Mouse (Mus musculus) retina, postnatal 7 days (tissue): ENCODE results near the gene Ppp2r3c.
"Not testable (repeated sequence)": the region's sequence is repeated elsewhere in the genome, so short reads cannot be mapped to it uniquely, and the experiment has no call there.

Experiments used
- DNase-seq: peaks from one replicate; pipeline ENCODE4 v3.0.0-alpha.2; 2012; ENCODE audit warnings: low read depth, low spot score

Gene Ppp2r3c

DNA sequence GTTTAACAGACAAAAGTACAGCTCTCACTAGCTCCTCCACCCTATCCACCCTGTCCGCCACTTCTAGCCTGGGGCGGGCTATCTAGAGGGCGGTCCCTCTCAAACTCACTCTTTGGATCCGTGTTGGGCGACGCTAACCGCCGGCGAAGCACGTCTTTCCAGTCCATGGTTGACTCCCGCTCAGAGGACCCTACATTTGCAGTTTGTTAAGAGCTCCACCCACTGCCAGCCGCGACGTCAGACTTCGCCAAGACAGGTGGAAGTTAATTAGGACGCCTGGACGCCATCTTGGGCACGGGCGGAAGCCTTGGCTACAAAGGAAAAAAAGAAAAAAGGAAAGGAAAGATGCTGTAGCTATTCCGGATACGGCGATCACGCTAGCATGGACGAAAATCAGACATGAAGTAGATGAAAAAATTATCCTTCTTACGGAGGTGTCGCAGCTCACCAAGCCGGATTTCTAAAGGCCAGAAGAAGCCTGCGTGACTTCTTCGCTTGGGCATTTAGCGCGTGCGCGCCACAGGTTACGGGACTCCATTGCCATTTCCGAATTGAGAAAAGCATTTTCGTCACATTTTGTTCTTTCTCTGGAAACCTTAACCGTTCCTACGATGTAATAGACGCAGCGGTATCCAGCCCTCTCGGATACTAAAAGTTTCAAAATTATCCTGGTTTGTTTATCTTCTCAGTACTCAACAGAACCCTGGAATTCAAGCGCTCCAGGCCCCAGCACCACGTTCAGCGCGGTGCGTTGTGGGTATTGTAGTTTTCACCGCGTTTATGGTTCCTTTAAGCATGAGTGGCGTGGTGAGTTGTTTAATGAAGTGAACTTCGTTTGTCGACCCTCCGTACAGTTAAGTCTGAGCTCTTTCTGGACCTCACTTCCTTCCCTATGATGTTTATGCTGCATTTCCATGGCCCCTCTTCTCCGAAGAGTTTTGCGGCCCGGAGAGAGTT is at the start of gene Ppp2r3c:
Gene Ppp2r3c (minus strand): TSS at position 514 of the 957 bp plus-strand sequence.
- DNase-seq = peak; percentile 85

DNA sequence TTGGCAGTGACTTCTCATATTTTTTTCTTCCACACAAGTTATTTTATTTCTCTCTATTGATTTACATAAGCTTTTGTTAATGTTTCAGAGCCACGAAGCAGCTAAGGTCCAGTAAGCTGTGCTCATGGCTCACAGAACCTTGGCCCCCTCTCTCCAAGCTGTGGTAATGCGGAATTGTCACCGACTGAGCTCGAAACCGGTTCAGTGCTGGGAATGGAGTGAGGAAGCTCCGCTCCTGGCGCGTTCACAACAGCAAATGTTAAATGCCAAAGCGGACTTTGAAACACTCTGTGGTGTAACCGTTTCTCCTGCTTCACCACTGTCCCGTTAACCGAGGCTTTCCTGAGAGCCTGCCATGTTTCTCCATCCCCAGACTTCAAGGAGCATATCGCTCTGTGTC is 41.8 kb upstream of the Ppp2r3c start:
- DNase-seq = peak; percentile 4

DNA sequence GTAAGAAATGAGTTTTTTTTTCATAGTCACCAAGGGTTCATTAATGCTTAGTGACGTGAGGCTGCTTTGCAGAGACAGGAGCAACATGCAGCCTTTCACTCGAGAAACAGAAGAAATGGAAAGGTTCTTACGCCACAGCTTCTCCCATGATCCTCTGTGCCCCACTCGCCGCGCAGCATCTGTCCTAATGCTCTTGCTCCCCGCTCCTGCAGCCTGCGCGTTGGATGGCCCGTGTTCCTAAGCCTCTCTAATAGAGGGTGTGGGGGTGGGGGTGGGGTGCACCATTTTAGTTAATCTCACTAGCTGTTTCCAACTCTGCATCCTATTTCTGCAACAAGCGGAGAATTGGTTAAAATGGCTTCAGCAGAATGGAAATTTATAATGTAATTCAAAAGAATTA is 41.2 kb upstream of the Ppp2r3c start:
- DNase-seq = peak; percentile 4

DNA sequence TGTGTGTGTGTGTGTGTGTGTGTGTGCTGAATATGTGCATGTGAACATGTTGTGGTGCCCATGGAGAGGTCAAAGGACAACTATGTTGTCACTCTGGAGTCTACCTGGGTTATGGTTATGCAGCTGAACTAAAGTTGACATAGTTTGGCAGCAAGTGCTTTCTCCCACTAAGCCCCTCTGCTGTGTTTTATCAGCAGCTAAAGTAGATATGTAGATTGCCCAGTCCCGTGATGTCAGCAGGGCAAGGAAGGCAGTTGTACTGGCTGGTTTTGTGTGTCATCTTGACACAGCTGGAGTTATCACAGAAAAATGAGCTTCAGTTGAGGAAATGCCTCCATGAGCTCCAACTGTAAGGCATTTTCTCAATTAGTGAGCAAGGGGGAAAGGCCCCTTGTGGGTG is 40.2 kb upstream of the Ppp2r3c start:
- DNase-seq = not testable (repeated sequence)

DNA sequence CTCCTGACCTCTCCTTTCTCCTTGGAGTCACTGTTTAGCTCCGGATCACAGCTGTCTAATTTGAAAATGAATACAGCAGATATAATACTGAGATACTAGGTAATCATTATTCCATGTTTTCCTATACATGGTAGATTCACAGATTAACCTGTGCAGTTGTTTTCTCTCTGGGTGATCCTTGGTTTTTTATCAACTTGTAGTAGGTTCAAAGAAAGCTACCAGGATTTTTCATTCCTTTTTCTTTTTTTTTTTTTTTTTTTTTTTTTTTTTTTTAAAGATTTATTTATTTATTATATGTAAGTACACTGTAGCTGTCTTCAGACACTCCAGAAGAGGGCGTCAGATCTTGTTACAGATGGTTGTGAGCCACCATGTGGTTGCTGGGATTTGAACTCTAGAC is 35.7 kb upstream of the Ppp2r3c start:
- DNase-seq = not testable (repeated sequence)

DNA sequence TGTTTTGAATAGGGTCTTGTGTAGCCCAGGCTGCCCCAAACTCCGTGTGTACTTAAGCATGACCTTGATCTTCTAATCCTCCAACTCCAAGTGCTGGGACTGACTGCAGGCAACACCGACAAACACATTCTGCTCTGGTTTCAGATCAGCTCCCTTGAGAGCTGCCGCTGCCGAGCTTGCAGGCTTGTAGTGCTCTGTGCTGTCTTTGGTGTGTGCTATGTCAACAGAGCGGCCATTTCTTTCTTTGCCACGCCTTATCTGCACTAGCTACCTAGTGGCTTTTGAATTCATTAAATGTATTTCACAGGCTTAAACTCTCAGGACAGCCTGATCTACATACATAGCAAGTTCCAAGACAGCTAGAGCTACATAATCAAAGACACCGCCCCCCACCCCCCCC is 30.9 kb upstream of the Ppp2r3c start:
- no peak for DNase-seq

DNA sequence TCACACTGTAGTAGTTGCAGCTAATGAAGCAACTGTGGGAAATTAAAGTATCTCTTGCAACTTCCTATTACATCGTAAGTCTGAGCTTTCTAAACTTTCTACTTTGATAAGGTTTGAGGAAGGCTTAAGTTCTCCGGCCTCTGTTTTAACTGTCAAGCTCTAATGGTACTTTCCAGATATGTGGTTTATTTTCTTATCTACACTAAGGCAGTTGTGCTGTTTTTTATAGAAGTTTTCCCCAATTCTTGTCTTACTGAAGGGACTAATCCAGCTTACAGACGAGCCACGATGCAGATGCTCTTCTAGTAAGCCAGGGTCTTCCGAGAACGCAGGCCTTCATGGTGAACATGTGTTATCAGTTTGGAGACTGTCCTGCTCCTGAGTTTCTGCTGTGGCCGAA is 26.6 kb upstream of the Ppp2r3c start:
- no peak for DNase-seq

DNA sequence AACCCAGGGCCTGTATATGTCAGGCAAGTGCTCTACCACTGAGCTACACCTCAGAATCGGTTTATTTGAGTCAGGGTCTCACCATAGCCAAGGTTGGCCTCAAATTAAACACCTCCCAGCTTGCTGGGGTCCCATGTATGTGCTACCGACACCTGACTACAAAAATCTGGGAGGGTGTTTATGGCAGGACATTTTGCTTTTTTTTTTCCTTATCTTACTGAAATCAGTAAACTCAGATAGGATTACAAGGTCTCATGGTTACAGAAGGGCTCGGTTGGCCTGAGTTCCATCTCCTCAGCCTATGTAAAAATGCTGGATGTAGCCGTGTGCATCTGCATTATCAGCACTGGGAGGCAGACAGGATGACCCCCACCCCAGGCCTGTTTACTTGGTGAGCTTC is 26.0 kb upstream of the Ppp2r3c start:
- no peak for DNase-seq

DNA sequence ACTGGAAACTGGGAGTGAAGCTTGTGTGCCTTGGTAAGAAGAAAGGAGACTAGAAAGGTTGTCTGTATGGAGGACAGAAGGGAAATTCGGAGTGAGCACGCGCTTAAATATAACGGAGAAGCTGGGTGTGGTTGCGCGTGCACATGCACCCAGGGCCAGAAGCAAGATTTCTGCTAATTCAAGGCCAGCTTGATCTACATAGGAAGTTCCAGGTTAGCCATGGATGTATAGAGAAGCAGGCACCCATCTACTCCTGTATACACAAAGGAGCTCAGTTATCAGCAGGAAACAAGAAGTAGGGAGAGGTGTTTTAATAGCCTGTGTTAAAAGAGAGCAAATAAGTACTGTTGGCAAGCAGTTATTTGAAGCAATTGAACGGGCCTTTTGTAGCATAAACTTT is 22.9 kb upstream of the Ppp2r3c start:
- DNase-seq = no peak

DNA sequence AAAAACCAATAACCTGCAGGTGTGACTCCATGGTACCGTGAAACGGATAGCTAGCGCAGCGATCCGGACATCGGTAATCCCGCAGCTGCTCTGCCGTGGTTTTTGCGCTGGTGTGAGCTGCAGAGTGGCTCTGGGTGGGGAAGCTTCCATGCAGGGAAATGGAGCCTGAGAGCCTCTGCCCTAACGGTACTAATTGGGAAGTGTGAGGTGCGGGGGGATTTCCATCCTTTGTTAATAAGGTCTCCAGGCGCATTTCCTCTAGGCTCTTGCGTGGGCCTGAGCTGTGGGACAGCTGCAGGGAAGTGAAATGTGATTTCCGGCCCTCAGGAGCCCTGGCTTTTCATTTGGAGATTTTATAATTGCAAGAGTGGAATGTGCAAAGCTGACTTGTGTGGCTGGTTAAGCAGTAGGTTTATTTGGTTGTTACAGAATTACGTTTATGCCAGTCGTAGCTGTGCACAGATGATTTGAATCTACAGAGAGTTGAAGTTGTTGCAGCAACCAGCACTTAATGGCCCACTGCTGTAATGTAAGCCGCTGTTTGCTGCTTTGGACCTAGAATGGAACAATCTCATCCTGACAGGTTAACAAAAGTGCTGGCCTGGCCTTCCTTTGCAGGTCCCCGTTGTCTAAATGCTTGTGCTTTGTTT is 19.0 kb upstream of the Ppp2r3c start:
- DNase-seq = no peak

DNA sequence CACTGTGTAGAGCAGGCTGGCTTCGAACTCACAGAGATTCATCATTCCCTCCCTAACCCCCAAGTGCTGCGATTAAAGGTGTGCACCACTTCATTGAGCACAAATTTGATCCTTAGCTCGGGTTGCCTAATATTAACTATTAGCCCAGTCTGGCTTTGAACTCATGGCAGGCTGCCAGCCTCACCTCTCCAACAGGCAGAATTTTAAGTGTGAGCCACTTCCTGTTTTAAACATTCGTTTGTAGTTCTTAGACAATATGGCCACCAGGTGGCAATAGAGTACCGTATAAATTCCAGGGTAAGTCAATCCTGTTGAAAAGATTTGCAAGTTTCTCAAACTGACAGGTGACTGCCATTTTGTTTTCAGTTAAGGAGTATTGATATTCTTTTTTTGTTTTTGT is 12.4 kb upstream of the Ppp2r3c start:
- peak; percentile 68 for DNase-seq

DNA sequence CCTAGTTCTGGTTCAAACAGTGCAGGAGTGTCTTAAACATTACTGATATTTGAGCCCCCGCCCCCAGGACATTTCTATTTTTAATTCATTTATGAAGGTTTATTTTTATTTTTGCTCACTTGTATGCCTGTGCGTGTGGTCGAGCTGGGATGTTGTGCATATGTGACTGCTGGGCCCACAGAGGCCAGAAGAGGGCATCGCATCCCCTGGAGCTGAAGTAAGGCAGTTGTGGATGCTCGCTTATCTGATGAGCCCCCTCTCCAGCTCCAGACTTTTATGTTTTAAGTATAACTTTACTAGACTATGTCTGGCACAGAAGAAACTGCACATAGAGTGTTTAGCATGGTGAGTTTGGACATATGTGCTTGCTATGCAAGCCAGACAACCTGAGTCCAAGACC is 11.1 kb upstream of the Ppp2r3c start:
- DNase-seq = no peak

DNA sequence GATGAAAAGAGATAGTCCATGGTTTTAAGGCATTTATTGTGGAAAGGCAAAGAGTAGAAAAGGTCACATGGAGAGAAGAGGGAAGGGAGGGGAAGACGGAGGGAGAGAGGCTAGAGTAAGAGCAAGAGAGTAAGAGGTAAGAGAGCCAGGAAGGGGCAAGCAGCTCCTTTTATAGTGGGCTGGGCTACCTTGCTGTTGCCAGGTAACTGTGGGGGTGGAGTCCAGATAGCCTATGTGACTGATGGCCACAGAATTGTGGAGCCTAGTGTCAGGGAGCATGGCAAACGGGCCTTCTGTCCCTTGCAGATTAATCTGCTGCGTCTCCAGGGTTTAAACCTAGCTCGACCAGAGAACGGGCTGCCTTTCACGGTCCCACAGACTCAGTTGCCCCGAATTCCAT is 9.0 kb upstream of the Ppp2r3c start:
- no peak for DNase-seq

DNA sequence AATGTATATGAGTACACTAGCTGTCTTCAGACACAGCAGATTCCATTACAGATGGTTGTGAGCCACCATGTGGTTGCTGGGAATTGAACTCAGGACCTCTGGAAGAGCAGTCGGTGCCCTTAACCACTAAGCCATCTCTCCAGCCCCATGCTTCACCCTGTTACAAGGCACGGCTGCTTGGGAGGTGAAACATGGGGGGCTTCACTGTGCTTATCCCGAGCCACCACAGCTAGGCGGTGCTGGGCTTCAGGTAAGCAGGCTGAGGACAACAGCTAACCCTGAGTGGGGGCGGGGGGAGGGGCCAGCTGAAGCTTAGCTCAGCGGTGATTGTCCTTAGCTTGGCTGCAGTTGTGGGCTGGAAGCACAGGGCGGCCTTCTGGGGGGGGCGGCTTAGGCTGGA is 6.7 kb upstream of the Ppp2r3c start:
- no peak for DNase-seq

DNA sequence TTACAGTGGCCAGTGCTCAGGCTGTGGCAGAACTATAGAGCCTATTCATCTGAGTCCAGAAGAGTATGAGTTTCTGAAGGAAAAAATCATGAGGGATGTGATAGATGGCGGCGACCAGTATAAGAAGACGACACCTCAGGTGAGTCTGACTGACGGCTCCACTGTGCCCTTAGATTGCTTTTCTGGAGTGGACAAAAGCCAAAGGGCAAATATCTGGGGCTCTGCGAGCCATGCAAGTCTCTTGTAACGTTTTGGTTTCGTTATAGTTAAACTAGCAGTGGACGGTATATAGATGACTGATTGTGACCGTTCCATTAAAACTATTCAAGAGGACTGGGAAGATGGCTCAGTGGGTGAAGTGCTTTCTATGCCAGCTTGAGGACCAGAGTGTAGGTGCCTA is 5.9 kb upstream of the Ppp2r3c start:
- no peak for DNase-seq

DNA sequence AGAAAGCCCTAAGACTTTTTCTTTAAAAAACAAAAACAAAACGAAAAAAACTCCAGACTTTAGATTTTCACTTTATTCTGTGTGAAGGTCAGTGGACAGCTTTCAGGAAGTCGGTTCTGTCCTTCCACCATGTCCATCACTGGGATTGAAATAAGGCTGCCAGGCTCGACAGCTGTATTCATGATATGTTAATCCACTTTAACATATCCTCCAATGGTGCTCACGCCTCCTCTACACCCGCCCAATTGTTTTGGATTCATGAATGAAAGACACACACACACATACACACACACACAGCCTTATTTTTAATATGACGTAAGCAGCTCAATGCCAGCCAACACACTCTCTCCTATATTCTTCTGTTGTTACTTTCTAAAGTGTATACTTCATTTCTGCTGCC is 4.8 kb upstream of the Ppp2r3c start:
- no peak for DNase-seq

DNA sequence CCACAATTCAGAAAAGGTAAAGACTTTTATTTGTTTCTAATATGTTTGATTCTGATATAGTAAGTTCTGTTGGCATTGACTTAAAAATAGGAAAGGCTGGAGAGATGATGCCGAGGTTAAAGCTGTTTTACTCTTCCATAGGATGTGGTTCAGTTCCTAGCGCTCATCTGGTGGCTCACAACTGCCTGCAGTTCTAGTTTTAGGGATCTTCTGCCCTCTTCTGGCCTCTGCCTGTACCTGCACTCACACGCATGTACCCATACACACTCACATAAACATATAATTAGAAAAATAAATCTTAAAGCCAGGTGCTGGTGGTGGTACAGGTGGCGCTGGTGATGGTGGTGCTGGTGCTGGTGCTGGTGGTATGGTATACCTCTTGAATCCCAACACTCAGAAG is 3.6 kb upstream of the Ppp2r3c start:
- no peak for DNase-seq

DNA sequence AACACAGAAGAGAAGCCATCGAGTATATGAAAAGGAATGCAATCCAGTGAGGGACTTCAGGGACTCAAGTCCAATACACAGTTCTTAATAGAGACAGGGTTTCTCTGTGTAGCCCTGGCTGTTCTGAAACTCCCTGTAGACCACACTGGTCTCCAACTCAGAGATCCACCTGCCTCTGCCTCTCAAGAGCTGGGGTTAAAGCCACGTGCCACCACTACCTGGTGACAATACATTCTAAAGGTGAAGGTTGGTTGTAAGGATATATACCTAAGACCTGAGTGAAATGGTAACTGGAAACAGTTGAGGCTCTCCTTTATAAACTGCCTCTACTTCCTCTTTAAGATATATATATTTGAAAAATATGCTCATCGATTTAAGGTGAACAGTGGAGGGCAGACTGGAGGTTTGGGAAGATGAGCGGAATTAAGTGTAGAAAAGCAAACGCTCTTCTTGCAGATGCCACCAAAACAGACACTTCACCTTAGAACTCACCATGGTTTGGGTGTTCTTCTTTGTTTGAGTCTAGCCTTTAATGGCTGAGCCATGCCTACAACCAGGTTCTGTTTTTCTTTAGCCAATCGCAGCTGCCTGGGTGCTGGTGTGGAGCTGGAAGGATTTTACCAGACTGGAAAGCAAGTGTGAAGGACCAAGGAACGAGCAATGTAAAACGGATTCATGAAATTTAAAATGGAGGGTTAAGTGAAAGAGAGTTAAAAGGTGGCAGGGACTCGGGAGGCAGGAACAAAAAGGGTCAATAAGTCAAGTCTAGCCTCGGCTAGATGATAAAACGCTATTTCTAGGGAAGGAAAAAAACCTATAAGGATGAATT is 1.1 kb downstream of the Ppp2r3c start:
- no peak for DNase-seq

DNA sequence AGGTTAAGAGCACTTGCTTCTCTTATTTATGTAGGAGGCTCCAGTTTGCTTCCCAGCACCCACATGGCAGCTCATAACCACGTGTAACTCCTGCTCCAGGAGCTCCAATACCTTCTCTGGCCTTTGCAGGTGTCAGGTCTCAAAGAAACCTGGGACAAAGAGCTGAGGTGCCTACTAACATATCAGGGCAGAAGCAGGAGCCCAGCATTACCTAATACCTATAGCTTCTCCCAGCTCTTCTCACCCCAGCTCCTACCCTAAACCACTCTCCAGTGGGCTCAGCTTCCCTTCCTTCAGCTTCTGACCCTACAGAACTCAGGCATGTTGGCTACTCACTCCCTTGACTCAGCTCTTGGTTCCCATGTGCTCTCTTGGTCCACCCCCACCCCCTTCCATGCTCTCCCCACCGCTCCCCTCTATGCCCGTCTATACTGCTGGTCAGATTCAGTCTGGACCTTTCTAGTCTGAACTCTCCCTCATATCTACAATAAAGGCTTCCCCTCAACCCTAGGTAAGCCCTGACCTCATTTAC is 1.9 kb downstream of the Ppp2r3c start:
- no peak for DNase-seq

DNA sequence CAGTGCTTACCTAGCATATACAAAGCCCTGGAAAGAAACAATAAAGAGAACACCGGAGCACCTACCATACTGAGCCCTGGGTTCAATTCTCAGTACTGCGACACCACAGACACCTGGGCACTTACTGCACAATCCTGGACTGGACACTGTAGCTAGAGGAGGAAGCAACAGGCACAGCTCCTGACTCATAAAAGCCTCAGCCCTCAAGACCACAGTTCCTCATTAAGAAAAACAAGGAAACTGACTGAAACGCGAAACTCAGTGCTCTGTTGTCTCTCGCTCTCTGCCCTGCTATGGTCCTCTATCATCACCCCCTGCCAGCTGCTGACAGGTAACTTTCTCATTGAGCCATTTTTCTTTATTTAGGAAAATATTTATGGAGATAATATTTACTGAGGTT is 3.5 kb downstream of the Ppp2r3c start, which contains the start of gene 1110008L16Rik:
Gene 1110008L16Rik (plus strand): TSS at position 242 of the 400 bp plus-strand sequence.
- DNase-seq = no peak

DNA sequence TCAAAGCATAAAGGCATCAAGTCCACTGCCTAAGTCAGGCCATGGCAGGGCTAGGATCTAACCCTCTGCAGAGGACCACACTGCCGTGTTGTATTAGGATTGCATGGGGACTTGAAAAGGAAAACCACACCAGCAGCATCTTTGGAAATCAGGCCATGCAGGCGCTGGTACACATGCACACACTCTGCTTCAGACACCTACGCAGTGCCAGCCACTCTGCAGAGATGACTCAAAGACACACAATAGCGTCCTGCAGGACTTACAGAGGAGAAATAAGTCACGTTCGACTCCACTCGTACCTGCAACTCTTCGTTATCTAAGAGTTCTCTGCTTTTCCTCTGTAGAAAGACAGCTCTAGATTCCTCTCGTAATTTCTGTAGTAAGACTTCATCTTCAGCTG is 4.7 kb downstream of the Ppp2r3c start:
- DNase-seq = no peak

DNA sequence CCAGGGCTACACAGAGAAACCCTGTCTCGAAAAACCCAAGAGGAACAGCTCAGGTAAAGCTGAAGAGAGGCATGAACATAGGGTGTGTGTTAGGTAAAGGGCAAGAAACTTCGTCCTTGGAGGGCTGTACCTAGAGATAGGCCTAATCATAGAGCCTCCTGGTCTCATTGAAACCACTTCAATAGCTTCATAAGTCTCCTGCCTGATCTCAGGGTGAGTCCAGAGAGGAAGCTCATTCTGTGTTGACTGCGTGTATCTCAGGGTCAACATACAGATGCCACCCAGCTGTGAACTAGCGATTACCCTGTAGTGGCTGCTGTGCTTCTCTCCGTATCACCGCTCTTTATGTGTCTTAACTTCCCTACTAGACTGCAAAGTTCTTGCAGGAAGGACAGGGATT is 25.2 kb downstream of the Ppp2r3c start:
- DNase-seq = not testable (repeated sequence)
